Mouse (Mus musculus) T-helper 2 cell (primary cell): Measurements from ENCODE around the gene Gm20388.

Experiments used
- in situ Hi-C: fragments of 300-600 bp; cut with MboI, MseI; formaldehyde crosslinking; loops from one replicate; pipeline ENCODE4 v1.15.1; 2025; ENCODE audit warnings: high pct_unique_total_duplicates

Gm20388 gene

DNA sequence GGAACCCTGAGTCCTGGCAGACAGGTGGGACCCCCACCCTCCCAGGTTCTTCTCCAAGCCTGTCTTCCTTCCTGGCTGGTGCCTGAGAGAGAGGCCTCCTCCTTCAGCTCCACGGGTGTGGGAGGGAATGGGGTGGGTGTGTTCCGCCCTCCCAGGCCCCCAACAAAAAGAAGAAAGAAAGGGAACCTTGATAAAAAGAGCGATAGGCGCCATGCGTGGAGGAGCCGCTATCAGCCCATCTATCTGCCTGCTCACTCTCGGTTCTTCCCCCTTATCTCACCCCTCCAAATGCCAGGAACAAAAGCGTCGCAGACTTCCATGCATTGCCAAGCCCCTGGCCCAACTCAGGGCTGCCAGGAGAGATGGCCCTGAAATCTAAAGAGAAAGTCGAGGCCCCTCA lies 2382.8 kb downstream of the Gm20388 start:
- in situ Hi-C loops: no loop called here

- in situ Hi-C loops: no loop called here
Measured at GRCm38 (mm10) chr8:122294273-122294683, 2383.6 kb downstream of the Gm20388 start.

DNA sequence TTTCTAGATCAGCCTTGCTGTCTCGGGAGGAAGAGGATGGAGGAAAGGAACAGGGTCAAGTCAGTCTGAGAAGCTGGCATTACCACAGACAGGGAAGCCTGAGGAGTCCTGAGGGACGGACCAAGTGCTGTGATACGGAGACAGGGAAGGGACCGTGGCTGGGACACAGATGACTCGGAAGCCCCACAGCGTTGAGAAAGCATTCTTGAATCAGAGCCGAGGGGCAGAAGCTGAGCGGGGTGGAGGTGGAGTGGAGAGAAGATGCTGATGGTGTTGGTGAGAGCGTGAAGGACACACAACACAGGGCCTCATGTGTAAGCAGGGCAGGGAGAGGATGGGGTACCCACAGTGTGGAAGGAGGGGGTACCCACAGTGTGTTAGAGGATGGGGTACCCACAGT lies 2384.7 kb downstream of the Gm20388 start:
- in situ Hi-C loops: no loop called here

DNA sequence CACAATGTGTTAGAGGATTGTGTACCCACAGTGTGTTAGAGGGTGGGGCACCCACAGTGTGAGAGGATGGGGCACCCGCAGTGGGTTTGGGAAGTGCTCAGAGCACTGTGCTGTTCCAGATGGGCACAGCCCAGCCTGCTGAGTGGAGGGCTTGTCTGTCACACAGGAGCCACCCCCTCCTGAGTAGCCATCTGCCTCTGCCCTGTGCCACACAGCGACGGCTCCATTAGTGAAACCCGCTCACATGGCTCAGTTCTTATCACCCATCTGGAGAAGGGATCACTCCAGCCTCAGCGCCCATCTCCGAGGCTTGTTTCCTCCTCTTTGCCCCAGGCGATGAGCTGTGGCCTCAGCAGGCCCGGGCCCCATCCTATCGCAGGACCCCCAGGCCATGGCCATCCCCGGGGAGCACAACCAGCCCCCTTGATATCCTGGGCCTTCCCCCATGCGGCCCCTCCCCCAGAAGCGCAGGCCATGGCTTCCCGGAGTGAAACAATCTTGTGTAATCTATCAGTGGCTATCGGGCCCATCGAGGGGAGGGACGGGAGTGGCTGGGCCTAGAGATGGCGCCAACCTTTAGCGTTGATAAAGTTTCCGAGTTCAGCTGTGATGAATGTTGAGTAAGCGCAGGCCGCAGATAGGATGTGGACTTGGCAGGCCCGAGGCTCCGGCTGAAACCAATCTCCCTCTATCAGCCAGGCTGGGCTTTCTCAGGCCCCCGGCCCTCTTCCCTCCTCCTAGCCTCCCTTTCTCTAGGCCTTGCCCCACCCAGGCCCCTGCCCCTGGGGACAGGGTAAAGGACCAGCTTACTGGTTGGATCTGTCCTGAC lies 2385.7 kb downstream of the Gm20388 start:
- in situ Hi-C loops: no loop called here

GRCm38 (mm10) chr8:122299581-122300254 lies 2389.1 kb downstream of the Gm20388 start:
- in situ Hi-C loops: no loop called here

GRCm38 (mm10) chr8:122301081-122301480 lies 2390.4 kb downstream of the Gm20388 start:
- in situ Hi-C loops: no loop called here

- in situ Hi-C loops: no loop called here
Measured at GRCm38 (mm10) chr8:122301866-122302265, 2391.2 kb downstream of the Gm20388 start.

GRCm38 (mm10) chr8:122303451-122303850 lies 2392.8 kb downstream of the Gm20388 start:
- in situ Hi-C loops: no loop called here

DNA sequence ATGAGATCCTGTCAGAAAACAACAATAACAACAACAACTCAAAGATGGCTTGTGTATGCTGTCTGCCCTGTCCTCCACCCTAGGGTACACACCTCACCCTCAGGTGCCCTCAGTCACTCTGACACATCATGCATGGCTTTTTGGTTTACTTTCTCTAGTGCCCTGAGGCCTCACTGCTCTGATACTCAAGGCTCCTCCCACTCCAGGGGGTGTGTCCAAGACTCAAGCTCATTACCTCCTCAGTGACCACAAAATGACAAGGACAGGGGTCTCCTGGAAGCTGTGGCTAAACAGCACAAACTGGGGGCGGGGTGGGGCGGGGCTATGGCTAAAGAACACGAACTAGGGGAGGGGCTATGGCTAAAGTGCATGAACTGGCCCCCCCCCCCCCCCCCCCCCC lies 2393.4 kb downstream of the Gm20388 start:
- in situ Hi-C loops: no loop called here

DNA sequence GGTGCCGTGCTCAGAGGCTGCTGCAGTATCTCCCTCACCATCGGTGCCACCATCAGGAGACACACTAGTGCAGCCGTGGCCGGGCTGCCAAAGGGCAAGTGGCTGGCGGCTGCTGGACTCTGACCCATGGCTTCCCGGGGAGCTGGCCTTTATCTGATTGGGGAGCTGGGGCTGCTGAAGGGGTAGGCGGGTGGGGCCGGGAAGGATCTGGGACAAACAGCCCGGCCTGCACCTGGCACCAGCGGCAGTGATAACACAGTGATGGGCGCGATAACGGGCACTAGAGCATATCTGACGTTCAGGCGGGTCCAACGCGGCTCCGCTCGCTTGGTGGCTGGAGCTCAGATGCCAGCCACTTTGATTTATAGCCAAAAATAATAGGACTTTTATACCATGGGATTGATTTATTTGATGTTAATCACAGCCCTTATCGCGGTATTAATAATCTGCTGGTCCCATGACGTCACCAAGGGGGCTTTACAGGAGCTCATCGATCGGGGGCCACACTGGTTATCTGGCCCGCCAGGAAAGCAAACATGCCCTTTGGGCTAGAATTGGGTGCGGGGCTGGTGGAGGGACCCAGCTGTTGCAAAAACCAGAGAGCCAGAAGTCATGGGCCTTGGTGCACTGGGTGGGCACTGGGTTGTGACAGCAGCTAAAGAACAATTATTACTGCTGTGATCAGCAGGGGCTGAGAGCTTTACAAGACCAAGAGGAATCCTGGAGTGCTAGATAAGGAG lies 2396.2 kb downstream of the Gm20388 start:
- in situ Hi-C loops: no loop called here

- in situ Hi-C loops: no loop called here
Measured at GRCm38 (mm10) chr8:122307836-122308235, 2397.2 kb downstream of the Gm20388 start.

DNA sequence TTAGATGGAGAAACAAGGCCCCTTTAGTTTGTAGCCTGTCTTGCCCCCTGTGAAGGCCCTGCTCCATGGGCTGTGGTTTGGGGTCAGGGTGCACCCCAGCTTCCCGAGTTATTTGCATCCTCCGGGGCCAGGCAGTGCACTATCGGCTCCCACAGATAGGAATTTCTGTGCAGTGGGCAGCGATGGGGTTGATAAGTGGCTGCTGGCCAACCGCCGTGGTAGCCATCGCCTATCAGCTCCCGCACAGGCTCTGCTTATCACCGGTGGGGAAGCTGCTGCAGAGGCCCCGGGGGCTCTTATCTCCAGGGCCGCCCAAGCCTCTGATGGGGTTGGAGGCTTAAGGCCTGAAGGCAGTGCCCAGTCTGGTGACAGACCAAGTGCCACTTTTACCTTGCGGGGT lies 2398.6 kb downstream of the Gm20388 start:
- in situ Hi-C loops: no loop called here

DNA sequence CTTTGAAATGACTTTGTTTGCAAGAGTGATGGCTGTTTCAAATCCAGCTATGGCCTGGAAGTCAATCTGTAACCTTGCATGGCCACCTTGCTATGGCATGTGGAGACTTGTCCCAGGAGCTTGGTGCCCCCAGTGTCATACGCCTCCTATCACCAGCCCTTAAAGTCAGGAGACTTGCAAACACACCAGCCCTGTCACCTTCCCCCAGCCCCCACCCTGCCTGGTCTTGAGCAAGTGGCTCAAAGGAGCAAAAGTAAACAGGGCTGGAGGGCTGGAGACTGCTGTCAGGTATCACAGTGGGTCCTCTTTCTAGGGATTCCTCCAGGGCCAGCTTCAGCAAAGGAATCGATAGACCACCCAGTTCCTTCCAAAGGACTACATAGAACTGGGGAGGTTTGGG lies 2400.5 kb downstream of the Gm20388 start:
- in situ Hi-C loops: no loop called here

DNA sequence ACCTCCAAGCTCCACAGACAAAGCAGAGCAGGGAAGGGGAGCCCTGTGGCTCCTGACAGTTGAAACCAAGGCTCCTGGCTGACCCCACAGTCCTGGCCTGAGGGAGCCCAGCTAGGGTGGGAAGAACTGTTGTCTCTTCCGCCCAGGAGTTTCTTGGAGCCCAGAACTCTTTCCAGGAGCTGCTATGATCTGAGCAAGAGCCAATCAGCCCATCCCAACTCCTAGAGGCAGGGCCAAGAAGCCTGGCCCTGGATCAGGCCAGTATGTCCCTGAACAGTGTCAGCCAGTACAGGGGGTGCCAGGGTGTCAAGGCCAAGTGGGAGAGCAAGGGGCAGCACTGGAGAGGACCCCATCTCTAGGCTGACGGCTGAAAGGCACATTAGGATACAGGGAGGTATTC lies 2401.9 kb downstream of the Gm20388 start:
- in situ Hi-C loops: no loop called here

GRCm38 (mm10) chr8:122313310-122313709 lies 2402.7 kb downstream of the Gm20388 start:
- in situ Hi-C loops: no loop called here

DNA sequence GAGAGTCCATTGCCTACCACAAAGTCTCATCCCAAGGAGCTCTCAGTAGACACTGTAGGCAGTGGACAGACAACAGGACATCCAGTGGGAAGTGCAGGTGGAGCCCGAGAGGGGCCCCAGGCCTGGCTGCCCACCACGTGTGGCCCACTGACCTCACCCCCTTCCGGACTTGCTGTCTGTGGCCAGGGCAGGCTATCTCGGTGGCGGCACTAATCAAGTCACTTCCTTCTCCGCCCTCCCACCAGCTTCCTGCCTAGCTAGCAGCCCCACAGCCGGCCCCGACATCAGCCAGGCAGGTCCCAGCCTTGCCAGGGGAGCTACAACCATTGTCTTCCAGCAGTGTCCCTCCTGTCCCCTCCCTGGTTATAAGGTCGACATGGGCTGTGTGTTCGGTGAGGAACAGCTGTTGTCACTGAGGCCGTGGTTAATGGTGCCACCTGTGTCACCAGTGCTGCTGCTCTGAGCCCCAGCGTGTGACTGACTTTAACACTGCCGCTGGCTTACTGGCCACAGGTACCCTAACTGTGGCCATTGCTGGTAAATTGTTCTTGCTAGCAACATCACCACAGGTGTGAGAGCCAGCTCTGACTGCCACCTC lies 2404.4 kb downstream of the Gm20388 start:
- in situ Hi-C loops: no loop called here

- in situ Hi-C loops: no loop called here
Measured at GRCm38 (mm10) chr8:122316402-122316801, 2405.8 kb downstream of the Gm20388 start.

DNA sequence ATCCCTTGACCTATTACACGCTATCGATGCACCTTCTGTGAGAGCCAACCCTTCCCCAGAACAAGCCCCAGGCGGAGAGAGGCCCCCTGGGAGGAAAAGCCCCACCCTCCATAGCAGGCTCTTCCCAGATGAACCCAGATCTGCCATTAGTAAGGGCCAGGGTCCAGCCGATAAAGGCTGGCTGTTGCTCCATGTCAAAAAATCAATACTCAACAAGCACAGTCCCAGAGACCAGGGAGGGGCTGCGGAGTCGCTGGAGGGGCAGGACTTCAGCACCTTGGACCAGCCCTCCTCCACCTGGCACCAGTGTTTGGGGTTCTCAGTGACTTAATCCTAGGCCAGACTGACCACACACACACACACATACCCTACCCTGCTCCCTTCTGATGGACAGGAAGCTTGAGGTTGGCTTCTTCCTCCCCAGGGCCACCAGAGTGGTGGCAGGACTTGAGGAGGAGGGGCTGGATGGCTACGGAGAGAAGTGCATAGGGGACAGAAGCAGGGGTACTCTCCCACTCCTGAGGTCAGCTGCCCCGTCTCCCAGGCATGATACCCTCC lies 2407.4 kb downstream of the Gm20388 start:
- in situ Hi-C loops: no loop called here

DNA sequence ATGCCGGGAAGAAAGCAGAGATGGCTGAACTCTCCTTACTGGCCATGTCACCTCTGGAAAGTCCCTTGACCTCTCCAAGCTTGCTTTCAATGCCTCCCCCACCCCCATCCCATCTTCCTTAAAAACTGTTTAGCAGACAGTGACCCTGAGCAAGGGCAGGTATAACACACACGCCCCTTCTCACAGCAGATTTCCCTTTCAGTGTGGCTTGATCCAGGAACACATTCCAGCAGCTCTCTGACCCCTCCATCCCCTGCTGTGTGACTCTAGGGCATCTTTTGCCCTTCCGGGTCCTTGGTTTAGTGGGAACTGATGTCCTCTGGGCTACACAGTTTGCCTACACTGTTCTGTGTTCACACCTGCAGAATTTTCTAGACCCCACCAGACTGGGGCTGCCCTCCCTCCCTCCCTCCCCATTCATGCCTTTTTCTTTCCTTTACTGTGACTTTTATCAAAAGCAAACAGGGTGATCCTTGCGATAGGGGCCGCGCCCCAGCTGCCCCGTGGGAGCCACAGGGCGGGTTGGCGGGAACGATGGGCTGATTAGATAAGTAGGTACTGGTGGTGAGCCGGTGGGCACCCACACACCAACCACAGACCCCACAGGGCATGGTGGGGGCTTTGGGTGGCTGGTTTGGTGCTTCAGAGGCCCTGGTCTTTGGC lies 2408.5 kb downstream of the Gm20388 start:
- in situ Hi-C loops: no loop called here

DNA sequence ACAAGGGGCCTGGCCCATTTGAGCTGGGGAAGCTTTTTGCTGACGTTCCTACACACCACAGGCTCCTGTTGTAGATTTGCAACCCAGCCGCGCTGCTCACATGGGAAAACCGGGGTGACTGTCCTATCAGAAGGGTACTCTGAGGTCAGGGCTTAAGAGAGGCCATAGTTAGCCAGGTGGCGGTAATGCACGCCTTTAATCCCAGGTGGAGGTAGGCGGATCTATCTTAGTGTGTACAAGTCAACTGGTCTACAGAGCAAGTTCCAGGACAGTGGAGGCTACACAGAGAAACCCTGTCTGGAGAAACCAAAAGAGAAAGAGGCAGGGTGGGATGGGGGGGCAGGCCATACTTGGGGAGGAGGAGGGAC lies 2409.1 kb downstream of the Gm20388 start:
- in situ Hi-C loops: no loop called here

GRCm38 (mm10) chr8:122320541-122320940 lies 2409.9 kb downstream of the Gm20388 start:
- in situ Hi-C loops: no loop called here
